Mouse (Mus musculus) 3134 (cell line): ENCODE data around the gene Polr3b.

ENCODE experiments used
- DNase-seq: peaks from one replicate; pipeline ENCODE4 v3.0.0-alpha.2; 2011; ENCODE audit warnings: low spot score; ENCODE audit not compliant: insufficient read length; ENCODE audit errors: extremely low read depth

The Polr3b gene

GRCm38 (mm10) chr10:84757426-84758199 is 135.5 kb downstream of the Polr3b start:
- no peak for DNase-seq

DNA sequence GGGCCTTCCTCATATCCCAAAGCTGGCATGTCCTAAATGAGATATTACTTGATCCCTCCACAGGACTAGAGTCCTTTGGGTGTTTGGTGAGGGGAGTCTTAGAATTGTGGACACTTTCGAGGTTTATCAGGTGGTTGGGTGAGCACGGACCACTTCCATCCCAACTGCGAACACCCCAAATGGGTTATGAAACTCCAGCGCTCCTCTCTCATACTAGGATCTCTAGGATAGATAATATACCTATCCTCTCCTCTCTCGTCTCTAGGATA is 136.0 kb downstream of the Polr3b start:
- DNase-seq, result no peak

DNA sequence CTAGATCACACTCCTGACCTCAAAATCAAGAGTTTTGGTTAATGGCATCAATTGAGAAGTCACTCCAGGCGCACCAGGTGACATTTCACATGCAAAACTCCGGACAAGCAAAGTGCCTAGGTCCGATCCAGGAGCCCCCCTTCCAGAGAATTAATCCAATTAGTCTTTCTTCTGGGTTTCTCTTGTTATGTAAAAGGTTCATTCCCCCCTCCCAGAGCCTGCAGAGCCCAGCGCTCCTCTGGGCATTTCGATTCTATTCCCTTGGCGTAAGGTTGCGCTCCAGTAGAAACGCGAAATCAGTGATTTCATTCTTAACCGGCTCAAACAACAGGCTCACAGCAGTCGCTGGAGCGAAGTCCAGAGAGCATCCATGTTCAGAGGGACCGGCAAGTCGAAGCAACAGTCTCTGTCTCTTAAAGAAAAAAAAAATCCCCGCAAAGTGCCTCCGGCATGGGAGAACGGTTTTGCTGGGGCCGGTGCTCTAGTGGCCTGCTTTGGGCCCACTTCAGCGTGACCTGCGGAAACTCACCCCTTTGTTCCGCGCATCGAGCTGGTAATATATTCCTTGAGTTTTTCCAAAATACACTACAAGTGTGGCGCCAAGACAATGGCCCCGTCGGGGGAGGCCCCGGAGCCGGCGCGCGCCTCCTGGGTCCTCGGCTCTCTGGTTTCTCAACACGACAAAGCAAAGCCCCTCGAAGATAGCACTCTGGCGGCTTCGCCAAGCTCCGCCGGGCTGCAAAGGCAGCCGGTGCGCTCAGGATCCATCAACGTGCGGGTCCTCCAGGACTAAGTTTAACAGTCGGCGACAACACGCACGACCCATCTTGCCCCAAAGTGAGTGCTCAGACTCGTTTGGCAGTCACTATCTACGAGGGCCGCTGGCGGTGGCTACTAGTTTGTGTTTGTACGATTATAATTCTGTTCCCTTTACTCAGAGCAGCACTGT is 136.7 kb downstream of the Polr3b start:
- DNase-seq, result no peak

DNA sequence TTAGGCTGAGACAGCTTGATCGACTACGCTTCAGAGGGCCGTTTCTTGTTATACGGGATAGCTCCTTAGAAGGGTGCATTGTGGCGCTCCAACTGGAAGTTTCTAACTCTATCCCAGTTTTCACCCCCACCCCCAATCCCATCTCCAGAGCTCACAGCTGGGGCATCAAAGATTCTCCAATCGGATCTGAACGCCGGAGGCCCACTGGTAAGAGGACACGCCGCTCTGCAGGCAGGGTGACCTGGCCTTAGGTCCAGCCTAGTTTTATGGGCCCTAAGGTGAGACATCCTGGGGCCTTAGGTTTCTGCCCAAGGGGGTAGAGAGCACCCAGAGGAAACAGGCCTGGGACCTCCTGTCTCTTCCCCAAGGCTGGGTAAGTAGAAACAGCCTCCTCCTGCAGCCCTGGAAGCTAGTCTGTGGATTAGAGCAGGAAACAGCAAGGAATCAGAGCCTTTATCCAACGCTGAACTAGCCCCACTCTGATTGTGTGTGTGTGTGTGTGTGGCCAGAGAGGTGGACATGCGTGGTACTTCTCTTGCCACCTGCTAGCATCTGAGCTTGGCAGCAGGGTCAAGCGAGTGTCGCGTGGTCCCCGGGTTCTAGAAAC is 137.5 kb downstream of the Polr3b start:
- DNase-seq, result no peak

GRCm38 (mm10) chr10:84760118-84761111 is 138.3 kb downstream of the Polr3b start:
- DNase-seq, result no peak

GRCm38 (mm10) chr10:84768766-84769165 is 146.7 kb downstream of the Polr3b start:
- no peak for DNase-seq

DNA sequence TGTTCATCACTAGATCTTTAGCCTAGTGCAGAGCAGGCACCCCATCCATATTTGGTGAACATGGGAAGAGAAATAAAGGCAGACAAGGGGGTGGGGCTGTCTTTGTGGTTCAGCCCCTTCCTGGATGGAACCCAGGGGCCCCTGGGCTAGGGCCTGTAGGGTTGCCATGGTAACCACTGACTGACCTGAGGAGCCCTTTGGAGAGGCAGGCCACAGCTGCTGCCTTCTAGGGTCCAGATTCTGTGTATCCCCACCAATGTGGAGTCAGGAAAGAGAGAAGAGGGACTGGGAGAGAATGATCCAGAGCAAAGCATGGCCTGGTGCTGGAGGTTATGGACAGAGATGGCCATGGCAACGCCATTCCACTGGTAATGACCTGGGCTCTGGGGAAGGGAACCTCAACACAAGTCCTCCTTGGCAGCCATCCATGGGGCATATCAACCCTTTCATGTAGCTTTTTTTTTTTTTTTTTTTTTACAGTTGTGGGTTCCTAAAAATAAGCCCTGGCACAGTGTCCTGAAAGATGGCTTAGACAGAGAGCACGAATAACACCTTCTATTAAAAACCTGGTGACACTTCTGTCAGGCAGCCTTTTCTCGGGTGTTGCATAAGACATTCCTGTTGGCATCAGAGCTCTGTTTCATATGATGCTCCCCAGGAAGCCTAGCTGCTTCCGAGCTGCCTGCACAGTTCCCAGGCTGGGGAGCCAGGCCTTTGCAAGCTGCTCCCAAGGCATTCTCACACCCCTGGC is 150.5 kb downstream of the Polr3b start:
- DNase-seq, result no peak

GRCm38 (mm10) chr10:84773889-84774288 is 151.8 kb downstream of the Polr3b start:
- no peak for DNase-seq

DNA sequence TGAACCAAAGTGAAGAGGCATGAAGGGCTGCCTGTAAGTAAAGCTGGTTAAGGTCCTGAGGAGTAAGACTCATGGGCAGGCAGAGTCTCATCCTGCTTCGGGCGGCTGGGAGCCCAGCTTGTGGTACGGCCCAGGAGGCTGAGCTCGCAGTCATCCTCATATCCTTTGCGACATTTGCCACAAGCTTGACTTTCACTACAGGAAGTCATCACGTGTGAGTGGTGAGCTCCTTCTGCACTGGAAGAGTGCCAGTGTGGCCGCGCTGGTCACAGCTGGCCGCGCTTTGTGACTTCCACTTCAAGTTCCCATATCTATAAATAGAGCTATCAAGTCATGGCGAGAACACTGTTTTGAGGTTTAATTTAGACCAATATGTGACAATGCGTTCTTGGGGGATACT is 152.5 kb downstream of the Polr3b start:
- no peak for DNase-seq
